Mouse (Mus musculus): ENCODE measurements at regions not wholly inside any gene's neighbourhood (a gene's known extent, or its start where the extent isn't known, plus 50 kb on each side); places are given as distances from the start of the nearest gene placed in this dataset.

- TF ChIP-seq CTCF (IDR thresholded peaks at IDR 0.05; ENCODE audit: borderline replicate concordance, extremely low read depth, insufficient read depth, insufficient read length), result no peak
- TF ChIP-seq POLR2A (IDR thresholded peaks at IDR 0.05; ENCODE audit: borderline replicate concordance, extremely low read depth, insufficient read depth, insufficient read length, poor library complexity, severe bottlenecking), result no peak
These were observed 90.8 kb upstream of the Alkal2 start for GRCm38 (mm10) chr12:30793371-30793770.
